Mouse (Mus musculus) heart, embryonic 16.5 days (tissue): ENCODE measurements around the gene Ppp6r1. TPM values are rescaled to one million over a fixed set of nuclear protein-coding genes. Genes with fewer than 3 reads are reported as not detected.
A peak's percentile ranks its signal among the peaks of the same experiment; 100 is the strongest.

Source experiments
- ATAC-seq: fragments of 200-750 bp; cut with Nextera tagmentation; replicated peaks from 2 replicates; pipeline ENCODE4 v1.8.0; 2017; ENCODE audit warnings: moderate number of reproducible peaks; ENCODE audit not compliant: insufficient read depth, low FRiP score; ENCODE audit errors: extremely low read depth
- H3K27ac ChIP-seq: fragments of 300-500 bp; sonication (generic); 2 replicates; pipeline ENCODE4 v1.5.1; 2014; ENCODE audit warnings: mild to moderate bottlenecking, low read length, control low read depth, moderate library complexity
- H3K27me3 ChIP-seq: fragments of 300-500 bp; sonication (generic); 2 replicates; pipeline ENCODE4 v1.6.1; 2014; ENCODE audit warnings: low read length, mixed read lengths; ENCODE audit not compliant: control insufficient read depth, insufficient read depth
- H3K36me3 ChIP-seq: fragments of 300-500 bp; sonication (generic); 2 replicates; pipeline ENCODE4 v1.6.1; 2014; ENCODE audit not compliant: control insufficient read depth, insufficient read depth
- H3K4me1 ChIP-seq: fragments of 300-500 bp; sonication (generic); 2 replicates; pipeline ENCODE4 v1.6.1; 2014; ENCODE audit warnings: low read length, mixed read lengths; ENCODE audit not compliant: control insufficient read depth, insufficient read depth
- H3K4me2 ChIP-seq: fragments of 300-500 bp; sonication (generic); 2 replicates; pipeline ENCODE4 v1.6.1; 2014; ENCODE audit warnings: low read depth, mild to moderate bottlenecking, control low read depth, low read length
- H3K4me3 ChIP-seq: fragments of 300-500 bp; sonication (generic); 2 replicates; pipeline ENCODE4 v1.5.1; 2014; ENCODE audit warnings: mild to moderate bottlenecking, control low read depth, low read length
- H3K9ac ChIP-seq: fragments of 300-500 bp; sonication (generic); 2 replicates; pipeline ENCODE4 v1.6.1; 2014; ENCODE audit warnings: low read length, control low read depth
- H3K9me3 ChIP-seq: fragments of 300-500 bp; sonication (generic); replicated peaks from 2 replicates; pipeline ENCODE4 v1.6.1; 2016; ENCODE audit warnings: low read length; ENCODE audit not compliant: control insufficient read depth
- WGBS: fragments of 180-500 bp; shearing (Covaris S2); extraction: QIAGEN DNeasy Blood & Tissue Kit; methylation state at CpG from one replicate; pipeline ENCODE4 v1.1.7; 2014; 5-methylcytosine and 5-hydroxymethylcytosine counted together
- polyA plus RNA-seq: library from polyadenylated mRNA; unstranded; fragments of >200 nt; fragmentation: Nextera tagmentation; extraction: Ambion mirVana; gene quantifications from 2 replicates; pipeline ENCODE4 v1.2.1, GENCODE M21; 2015

Gene Ppp6r1
- polyA plus RNA-seq, 1 experiment from 2014 or later = 4.9 TPM

DNA sequence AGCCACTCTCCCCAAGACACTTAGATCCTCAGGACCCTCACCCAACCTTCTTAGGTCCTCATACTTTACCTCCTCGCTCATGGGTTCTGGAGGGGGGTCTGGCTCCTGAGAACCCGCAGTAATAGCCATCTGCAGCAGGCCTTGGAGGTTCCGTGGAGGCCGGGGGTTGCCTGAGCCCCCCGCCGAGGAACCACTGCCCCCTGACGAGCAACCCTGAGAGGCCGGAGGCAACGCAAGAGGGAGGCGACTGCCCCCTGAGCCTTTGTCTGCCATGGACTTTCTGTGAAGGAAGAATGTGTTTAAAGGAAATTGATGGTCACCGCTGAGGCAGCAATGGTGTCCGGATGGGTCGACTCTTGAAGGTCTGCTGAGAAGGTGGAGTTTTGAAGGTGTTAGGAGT, 25.4 kb upstream of the Ppp6r1 start:
- H3K36me3 ChIP-seq = peaks cover 4% of the 10 kb centered on the region; the same call in 1 of the 2 replicates
- ATAC-seq = no peak
- H3K4me1 ChIP-seq = peaks cover 7% of the 10 kb centered on the region
- 2% methylated on average over 13 of the region's 13 CpGs for WGBS
- peak overlapping the region; percentile 76; the same call in 1 of the 2 replicates for H3K27ac ChIP-seq
- H3K9me3 ChIP-seq = no peaks in the 10 kb centered on the region
- H3K4me2 ChIP-seq = peak overlapping the region; percentile 96
- H3K27me3 ChIP-seq = no peaks in the 10 kb centered on the region
- H3K4me3 ChIP-seq = peak overlapping the region; percentile 89
- H3K9ac ChIP-seq = peak overlapping the region; percentile 73

DNA sequence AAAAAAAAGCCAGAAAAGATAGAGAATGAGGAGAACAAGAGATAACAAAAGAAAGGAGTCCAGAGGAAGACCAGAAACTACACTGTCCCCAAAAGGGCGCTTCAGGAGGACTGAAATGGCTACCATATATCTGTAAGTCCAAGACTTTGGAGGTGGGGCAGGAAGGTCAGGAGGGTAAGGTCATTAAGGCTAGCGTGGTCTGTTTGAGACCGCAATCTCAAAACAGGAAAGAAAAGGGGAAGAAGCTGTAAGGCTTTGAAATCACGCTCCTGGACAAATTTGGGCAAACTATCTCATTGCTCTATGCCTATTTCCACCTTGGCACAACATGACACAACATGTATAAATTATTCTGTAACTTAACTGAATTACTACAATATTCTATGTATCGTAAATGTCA, 24.5 kb upstream of the Ppp6r1 start:
- no peak overlapping the region for H3K27ac ChIP-seq
- no peak overlapping the region for H3K4me2 ChIP-seq
- no peaks in the 10 kb centered on the region for H3K9me3 ChIP-seq
- H3K9ac ChIP-seq = no peak overlapping the region
- ATAC-seq = no peak
- H3K4me1 ChIP-seq = peaks cover 7% of the 10 kb centered on the region
- 85% methylated on average over 5 of the region's 5 CpGs for WGBS
- no peaks in the 10 kb centered on the region for H3K27me3 ChIP-seq
- H3K4me3 ChIP-seq = no peak overlapping the region
- peaks cover 4% of the 10 kb centered on the region; the same call in 1 of the 2 replicates for H3K36me3 ChIP-seq

DNA sequence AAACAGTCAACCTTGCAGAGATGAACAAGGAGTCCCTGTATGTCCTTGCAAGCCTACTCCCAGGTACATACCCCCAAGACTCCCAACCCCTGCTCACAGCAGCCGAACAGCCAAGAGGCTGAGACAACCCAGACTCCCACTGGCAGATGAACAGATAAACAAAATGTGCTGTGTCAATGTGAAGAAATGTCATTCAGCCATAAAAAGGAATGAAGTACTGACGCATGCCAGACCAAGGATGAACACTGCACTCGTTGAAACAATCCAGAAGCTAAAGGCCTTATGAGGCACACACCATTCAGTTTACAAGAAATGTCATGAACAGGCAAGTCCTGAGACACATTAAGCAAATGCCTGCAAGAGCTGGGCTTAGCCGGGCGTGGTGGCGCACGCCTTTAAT, 16.4 kb upstream of the Ppp6r1 start:
- no peak overlapping the region for H3K4me2 ChIP-seq
- no peaks in the 10 kb centered on the region for H3K27me3 ChIP-seq
- 76% methylated on average over 7 of the region's 7 CpGs for WGBS
- no peak overlapping the region for H3K27ac ChIP-seq
- H3K4me1 ChIP-seq = no peaks in the 10 kb centered on the region
- H3K9me3 ChIP-seq = no peaks in the 10 kb centered on the region
- no peak overlapping the region for H3K4me3 ChIP-seq
- H3K36me3 ChIP-seq = peaks cover 28% of the 10 kb centered on the region
- H3K9ac ChIP-seq = no peak overlapping the region
- ATAC-seq = no peak

DNA sequence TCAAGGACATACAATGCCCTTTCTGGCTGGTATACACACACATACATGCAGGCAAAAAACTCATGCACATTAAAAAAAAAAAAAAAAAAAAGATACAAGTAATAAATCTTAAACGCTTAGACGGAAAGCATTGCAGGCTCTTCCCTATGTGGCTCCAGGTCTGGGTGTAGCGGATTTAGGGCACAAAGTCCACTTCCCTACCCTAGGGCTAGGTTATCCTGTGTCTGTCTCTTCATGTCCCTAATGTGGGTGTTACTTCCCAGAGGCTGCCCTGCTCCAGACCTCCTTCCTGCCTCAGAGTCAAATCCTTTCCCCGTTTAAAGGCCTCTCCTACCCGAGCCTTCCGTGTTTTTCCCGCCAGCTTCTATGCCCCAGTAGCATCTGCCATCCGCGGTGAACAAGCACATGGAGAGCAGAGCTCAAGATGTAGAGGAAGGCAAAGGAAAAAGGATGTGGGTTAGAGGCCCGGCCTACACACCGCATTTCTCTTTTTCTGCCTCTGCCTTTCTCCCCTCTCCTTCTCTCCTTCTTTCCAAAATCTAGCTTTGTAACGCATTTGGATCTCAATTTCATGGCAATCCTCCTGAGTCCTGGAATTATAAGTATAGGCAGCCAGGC, 15.4 kb upstream of the Ppp6r1 start:
- Histone ChIP-seq H3K4me1 (no peaks in the 10 kb centered on the region), H3K36me3 (peaks cover 28% of the 10 kb centered on the region), H3K9me3 (no peaks in the 10 kb centered on the region), H3K9ac (no peak overlapping the region), H3K4me2 (no peak overlapping the region), H3K27ac (no peak overlapping the region), H3K4me3 (no peak overlapping the region), H3K27me3 (no peaks in the 10 kb centered on the region)
- WGBS = 89% methylated on average over 12 of the region's 12 CpGs
- ATAC-seq = no peak

DNA sequence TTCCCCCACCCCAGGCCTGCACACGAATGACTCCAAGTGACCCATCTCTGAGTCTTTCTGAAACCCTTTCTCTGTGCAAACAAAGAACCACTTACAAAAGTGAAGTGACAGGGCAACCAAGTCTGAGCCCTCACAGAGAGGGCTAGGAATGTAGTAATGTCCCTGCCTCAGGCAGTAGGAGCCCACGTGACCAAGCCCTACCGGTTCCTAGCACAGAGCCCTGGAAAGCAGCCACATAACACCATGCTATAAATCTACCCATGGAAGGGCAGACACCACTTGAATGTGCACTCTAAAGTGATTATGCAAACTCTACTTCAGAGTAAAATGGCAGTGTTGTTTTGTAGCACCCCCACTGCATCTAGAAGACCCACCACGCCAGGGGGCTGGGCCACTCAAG, 13.1 kb upstream of the Ppp6r1 start:
- peak overlapping the region; percentile 74 for H3K27ac ChIP-seq
- ATAC-seq = peak; percentile 80
- no peak overlapping the region for H3K4me3 ChIP-seq
- no peak overlapping the region for H3K4me2 ChIP-seq
- H3K9ac ChIP-seq = no peak overlapping the region
- WGBS = 58% methylated on average over 4 of the region's 4 CpGs
- no peaks in the 10 kb centered on the region for H3K9me3 ChIP-seq
- no peaks in the 10 kb centered on the region for H3K27me3 ChIP-seq
- peaks cover 30% of the 10 kb centered on the region for H3K36me3 ChIP-seq
- no peaks in the 10 kb centered on the region for H3K4me1 ChIP-seq

DNA sequence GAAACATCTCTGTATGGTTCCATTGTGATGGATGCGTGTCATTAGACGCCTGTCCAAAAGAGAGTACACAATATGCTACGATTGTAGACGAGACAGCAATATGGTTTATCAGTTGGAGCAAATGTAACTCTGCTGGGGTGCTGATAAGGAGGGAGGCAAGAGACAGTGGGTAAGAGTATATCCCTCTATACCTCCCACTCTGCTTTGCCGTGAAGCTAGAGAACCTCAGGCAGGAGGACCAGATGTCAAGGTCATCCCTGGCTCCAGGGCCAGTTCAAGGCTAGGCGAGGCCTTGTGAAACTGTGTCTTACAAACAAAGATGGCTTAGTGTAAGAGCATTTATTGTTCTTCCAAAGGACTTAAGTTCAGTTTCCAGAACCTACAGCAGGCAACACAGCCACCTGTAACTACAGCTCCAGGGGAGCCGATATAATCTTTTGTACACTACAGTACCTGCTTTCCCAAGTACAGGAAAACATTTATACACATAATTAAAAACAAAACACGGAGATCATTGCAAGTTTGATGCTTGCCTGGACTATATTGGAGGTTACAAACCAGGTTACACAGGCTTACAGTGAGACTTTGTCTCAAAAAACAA, 11.9 kb upstream of the Ppp6r1 start:
- Histone ChIP-seq H3K4me1 (no peaks in the 10 kb centered on the region), H3K9ac (no peak overlapping the region), H3K4me2 (no peak overlapping the region), H3K27me3 (no peaks in the 10 kb centered on the region), H3K9me3 (no peaks in the 10 kb centered on the region), H3K4me3 (no peak overlapping the region), H3K36me3 (peaks cover 31% of the 10 kb centered on the region), H3K27ac (no peak overlapping the region)
- WGBS = 86% methylated on average over 8 of the region's 8 CpGs
- ATAC-seq = no peak

DNA sequence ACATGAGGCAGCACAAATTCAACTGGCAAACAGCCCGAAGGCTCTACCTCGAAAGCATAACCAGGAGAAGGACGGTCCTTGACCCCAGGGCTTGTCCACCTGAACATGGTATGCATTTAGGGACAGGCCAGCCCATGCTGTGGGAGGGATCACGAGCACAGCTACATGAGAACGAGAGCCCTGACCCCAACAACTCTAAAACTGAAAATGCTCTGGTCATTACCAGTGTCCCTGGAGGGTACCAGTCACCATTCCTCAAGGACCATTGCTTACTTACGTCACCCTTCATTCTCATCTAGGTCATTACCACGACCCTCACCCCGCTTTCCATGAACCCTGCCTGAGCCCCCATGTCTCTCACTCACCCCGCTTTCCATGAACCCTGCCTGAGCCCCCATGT, 10.3 kb upstream of the Ppp6r1 start:
- Histone ChIP-seq H3K9me3 (no peaks in the 10 kb centered on the region), H3K27me3 (no peaks in the 10 kb centered on the region), H3K9ac (no peak overlapping the region), H3K27ac (no peak overlapping the region), H3K36me3 (peaks cover 28% of the 10 kb centered on the region), H3K4me1 (no peaks in the 10 kb centered on the region), H3K4me2 (no peak overlapping the region), H3K4me3 (no peak overlapping the region)
- WGBS = 95% methylated on average over 9 of the region's 9 CpGs
- ATAC-seq = no peak

DNA sequence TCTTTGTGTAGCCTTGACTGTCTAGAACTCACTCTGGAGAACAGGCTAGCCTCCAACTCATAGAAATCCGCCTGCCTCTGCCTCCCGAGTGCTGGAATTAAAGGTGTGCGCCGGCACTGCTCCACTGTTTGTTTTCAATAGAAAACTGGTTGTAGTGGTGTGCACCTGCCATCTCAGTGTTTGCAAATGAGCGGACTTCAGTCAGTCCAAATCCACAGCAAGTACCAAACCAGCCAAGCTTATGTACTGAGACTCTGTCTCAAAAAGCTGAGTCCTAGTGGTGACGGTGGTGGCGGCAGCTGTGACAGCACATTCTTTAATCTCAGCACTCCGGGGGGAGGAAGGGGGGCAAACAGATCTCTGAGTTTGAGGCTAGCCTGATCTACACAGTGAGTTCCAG, 9.7 kb upstream of the Ppp6r1 start:
- no peaks in the 10 kb centered on the region for H3K9me3 ChIP-seq
- H3K27ac ChIP-seq = no peak overlapping the region
- H3K4me1 ChIP-seq = no peaks in the 10 kb centered on the region
- WGBS = 90% methylated on average over 8 of the region's 8 CpGs
- no peak overlapping the region for H3K4me3 ChIP-seq
- no peak for ATAC-seq
- H3K36me3 ChIP-seq = peaks cover 28% of the 10 kb centered on the region
- no peaks in the 10 kb centered on the region for H3K27me3 ChIP-seq
- H3K4me2 ChIP-seq = no peak overlapping the region
- H3K9ac ChIP-seq = no peak overlapping the region

DNA sequence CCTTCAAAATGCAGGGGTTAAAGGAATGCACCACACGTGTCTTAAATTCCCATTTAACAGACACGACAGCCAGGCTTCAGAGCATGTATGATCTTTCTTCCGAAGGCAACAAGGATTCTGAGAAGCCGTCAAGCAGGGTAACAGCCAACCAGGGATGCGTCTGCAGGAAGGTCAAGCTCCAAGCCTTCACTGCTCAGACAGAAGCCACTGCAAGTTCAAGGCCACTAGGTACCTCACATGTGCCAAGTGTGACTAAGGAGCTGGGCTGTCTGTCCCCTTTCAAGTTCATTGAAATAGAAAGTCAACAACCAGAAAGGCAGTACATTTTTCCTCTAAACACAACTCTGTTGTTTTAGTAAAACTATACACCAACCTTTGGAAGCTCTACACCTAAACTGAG, 8.1 kb upstream of the Ppp6r1 start:
- 96% methylated on average over 5 of the region's 5 CpGs for WGBS
- Histone ChIP-seq H3K36me3 (peaks cover 33% of the 10 kb centered on the region), H3K4me3 (no peak overlapping the region), H3K27me3 (no peaks in the 10 kb centered on the region), H3K9me3 (no peaks in the 10 kb centered on the region), H3K4me1 (no peaks in the 10 kb centered on the region), H3K27ac (no peak overlapping the region), H3K4me2 (no peak overlapping the region), H3K9ac (no peak overlapping the region)
- ATAC-seq = no peak
